Mouse (Mus musculus) midbrain, postnatal 0 days (tissue): ENCODE measurements at regions not wholly inside any gene's neighbourhood (a gene's known extent, or its start where the extent isn't known, plus 50 kb on each side); places are given as distances from the start of the nearest gene placed in this dataset.

Experiments
- ATAC-seq: fragments of 200-750 bp; cut with Nextera tagmentation; 2 replicates; pipeline ENCODE4 v1.8.0; 2017; ENCODE audit warnings: moderate number of reproducible peaks, mild to moderate bottlenecking, moderate TSS enrichment, moderate library complexity; ENCODE audit not compliant: low FRiP score
- DNase-seq: peaks from one replicate; pipeline ENCODE4 v3.0.0-alpha.2; 2015; ENCODE audit warnings: low spot score
- H3K27ac ChIP-seq: fragments of 300-500 bp; sonication (generic); 2 replicates; pipeline ENCODE4 v1.5.1; 2014; ENCODE audit warnings: low read depth, mild to moderate bottlenecking, low read length, mixed read lengths
- H3K27me3 ChIP-seq: fragments of 300-500 bp; sonication (generic); 2 replicates; pipeline ENCODE4 v1.6.1; 2014; ENCODE audit warnings: low read length, control low read depth, mixed read lengths; ENCODE audit not compliant: insufficient read depth
- H3K36me3 ChIP-seq: fragments of 300-500 bp; sonication (generic); 2 replicates; pipeline ENCODE4 v1.6.1; 2014; ENCODE audit warnings: low read length, control low read depth, mixed read lengths; ENCODE audit not compliant: insufficient read depth
- H3K4me1 ChIP-seq: fragments of 300-500 bp; sonication (generic); 2 replicates; pipeline ENCODE4 v1.6.1; 2014; ENCODE audit warnings: mild to moderate bottlenecking, control low read depth, antibody characterized with exemption, low read length, mixed read lengths; ENCODE audit not compliant: insufficient read depth
- H3K4me2 ChIP-seq: fragments of 300-500 bp; sonication (generic); 2 replicates; pipeline ENCODE4 v1.6.1; 2014; ENCODE audit warnings: low read depth, mild to moderate bottlenecking, low read length, mixed read lengths; ENCODE audit not compliant: poor library complexity, severe bottlenecking
- H3K4me3 ChIP-seq: fragments of 300-500 bp; sonication (generic); 2 replicates; pipeline ENCODE4 v1.5.1; 2014; ENCODE audit warnings: low read depth, mild to moderate bottlenecking, low read length, moderate library complexity
- H3K9ac ChIP-seq: fragments of 300-500 bp; sonication (generic); replicated peaks from 2 replicates; pipeline ENCODE4 v1.6.1; 2014; ENCODE audit warnings: mild to moderate bottlenecking, low read length, moderate library complexity, mixed read lengths; ENCODE audit not compliant: poor library complexity, severe bottlenecking
- H3K9me3 ChIP-seq: fragments of 300-500 bp; sonication (generic); 2 replicates; pipeline ENCODE4 v1.6.1; 2016; ENCODE audit warnings: low read length, control low read depth
- CTCF ChIP-seq: IDR thresholded peaks from 2 replicates; pipeline ENCODE4 v1.5.1; 2016; ENCODE audit warnings: antibody characterized with exemption, mild to moderate bottlenecking
- WGBS: fragments of 180-500 bp; shearing (Covaris S2); extraction: QIAGEN DNeasy Blood & Tissue Kit; methylation state at CpG from one replicate; pipeline ENCODE4 v1.1.7; 2014; 5-methylcytosine and 5-hydroxymethylcytosine counted together

- DNase-seq: peak; percentile 50
- H3K36me3 ChIP-seq: no peaks in the 10 kb centered on the region
- 0 out of 2 replicates have a peak, but pooled peaks cover 3% of the 10 kb centered on the region for H3K4me1 ChIP-seq
- no peaks in the 10 kb centered on the region for H3K27me3 ChIP-seq
- H3K4me2 ChIP-seq: no peak overlapping the region
- no peak overlapping the region for H3K9ac ChIP-seq
- 40% methylated on average over 6 of the region's 6 CpGs for WGBS
- TF ChIP-seq CTCF: no peak
- ATAC-seq: no peak
- H3K27ac ChIP-seq: peak overlapping the region; percentile 55; the same call in 1 of the 2 replicates
- no peaks in the 10 kb centered on the region for H3K9me3 ChIP-seq
- H3K4me3 ChIP-seq: no peak overlapping the region
These were observed 513.9 kb upstream of the Gulo start for GRCm38 (mm10) chr14:66522856-66523400.

- 0 out of 2 replicates have a peak, but pooled peaks cover 3% of the 10 kb centered on the region for H3K4me1 ChIP-seq
- no peak for DNase-seq
These were observed 513.0 kb upstream of the Gulo start for GRCm38 (mm10) chr14:66521836-66522629.

GRCm38 (mm10) chr14:66516770-66517169 lies 507.8 kb upstream of the Gulo start:
- H3K4me1 ChIP-seq: no peaks in the 10 kb centered on the region
- no peaks in the 10 kb centered on the region for H3K27me3 ChIP-seq
- WGBS: 88% methylated on average over 3 of the region's 3 CpGs
- ATAC-seq (no peak), DNase-seq (no peak)
- H3K27ac ChIP-seq: no peak overlapping the region
- no peaks in the 10 kb centered on the region for H3K9me3 ChIP-seq
- H3K36me3 ChIP-seq: no peaks in the 10 kb centered on the region
- H3K4me2 ChIP-seq: no peak overlapping the region
- no peak overlapping the region for H3K9ac ChIP-seq
- no peak for TF ChIP-seq CTCF
- H3K4me3 ChIP-seq: no peak overlapping the region

More at GRCm38 (mm10) chr14:66521836-66522629, 513.0 kb upstream of the Gulo start:
- peak overlapping the region; percentile 55; the same call in 1 of the 2 replicates for H3K27ac ChIP-seq
- WGBS: 68% methylated on average over 7 of the region's 7 CpGs
- H3K9me3 ChIP-seq: no peaks in the 10 kb centered on the region
- H3K4me2 ChIP-seq: no peak overlapping the region
- no peak overlapping the region for H3K9ac ChIP-seq
- no peak for ATAC-seq
- H3K36me3 ChIP-seq: no peaks in the 10 kb centered on the region
- no peaks in the 10 kb centered on the region for H3K27me3 ChIP-seq
- no peak overlapping the region for H3K4me3 ChIP-seq
- TF ChIP-seq CTCF: no peak

GRCm38 (mm10) chr14:66510750-66511149 lies 501.7 kb upstream of the Gulo start:
- H3K9me3 ChIP-seq: no peaks in the 10 kb centered on the region
- no peak overlapping the region for H3K27ac ChIP-seq
- H3K27me3 ChIP-seq: no peaks in the 10 kb centered on the region
- ATAC-seq (no peak), DNase-seq (peak; percentile 52)
- H3K9ac ChIP-seq: no peak overlapping the region
- 24% methylated on average over 5 of the region's 5 CpGs for WGBS
- no peak overlapping the region for H3K4me2 ChIP-seq
- no peaks in the 10 kb centered on the region for H3K36me3 ChIP-seq
- no peak overlapping the region for H3K4me3 ChIP-seq
- no peaks in the 10 kb centered on the region for H3K4me1 ChIP-seq
- TF ChIP-seq CTCF: no peak

DNA sequence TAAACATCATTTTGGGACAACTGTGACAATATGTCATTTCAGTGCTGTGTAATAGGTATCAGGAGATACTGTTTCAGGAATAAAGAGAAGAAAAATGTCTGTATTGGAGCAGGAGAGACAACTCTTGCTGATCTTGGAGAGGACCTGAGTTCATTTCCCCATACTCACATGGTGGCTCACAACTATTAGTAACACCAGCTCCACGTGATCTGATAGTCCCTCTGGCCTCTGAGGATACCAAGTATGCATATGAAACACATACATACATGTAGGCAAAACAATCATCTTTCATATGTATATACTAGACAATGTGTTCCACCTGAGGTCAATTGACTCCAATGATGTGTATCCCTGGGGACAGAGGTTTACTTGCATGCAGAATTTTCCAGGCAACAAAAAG lies 501.2 kb upstream of the Gulo start:
- Histone ChIP-seq H3K4me2 (no peak overlapping the region), H3K36me3 (no peaks in the 10 kb centered on the region), H3K9me3 (no peaks in the 10 kb centered on the region), H3K9ac (no peak overlapping the region), H3K4me1 (no peaks in the 10 kb centered on the region), H3K27ac (no peak overlapping the region), H3K4me3 (no peak overlapping the region), H3K27me3 (no peaks in the 10 kb centered on the region)
- no peak for DNase-seq
- WGBS: 54% methylated on average over 1 of the region's 1 CpGs
- ATAC-seq: no peak
- TF ChIP-seq CTCF: no peak

GRCm38 (mm10) chr14:66509706-66510105 lies 500.7 kb upstream of the Gulo start:
- no peak for TF ChIP-seq CTCF
- no peak for DNase-seq
- Histone ChIP-seq H3K9ac (no peak overlapping the region), H3K27me3 (no peaks in the 10 kb centered on the region), H3K9me3 (no peaks in the 10 kb centered on the region), H3K4me1 (no peaks in the 10 kb centered on the region), H3K27ac (no peak overlapping the region), H3K36me3 (no peaks in the 10 kb centered on the region), H3K4me2 (no peak overlapping the region), H3K4me3 (no peak overlapping the region)
- no peak for ATAC-seq
- WGBS: 94% methylated on average over 7 of the region's 7 CpGs
